Mouse (Mus musculus) MEL (cell line): ENCODE results near the gene Iqsec1.

ENCODE experiments used
- CTCF ChIP-seq, 3 experiments: IDR thresholded peaks in 2 of 3; conservative IDR thresholded peaks in 1 of 3; 2 replicates each; pipeline ENCODE4 v1.5.1; 2011 to 2012; ENCODE audit warnings: low read length in 3 of 3, low read depth in 2 of 3, mild to moderate bottlenecking in 2 of 3, improper control_type of control experiment in 1 of 3, inconsistent platforms in 1 of 3, mixed read lengths in 1 of 3, moderate library complexity in 1 of 3; ENCODE audit not compliant: control insufficient read depth in 1 of 3, insufficient read depth in 1 of 3, poor library complexity in 1 of 3, severe bottlenecking in 1 of 3
- EP300 ChIP-seq, 2 experiments: IDR thresholded peaks; 2 replicates each; pipeline ENCODE4 v1.6.1; 2011; ENCODE audit warnings: improper control_type of control experiment in 2 of 2, low read length in 2 of 2, low read depth in 1 of 2, mild to moderate bottlenecking in 1 of 2
- POLR2A ChIP-seq, 2 experiments: IDR thresholded peaks; 2 replicates each; pipeline ENCODE4 v1.6.1; 2011 to 2012; ENCODE audit warnings: low read length in 2 of 2, mild to moderate bottlenecking in 2 of 2, control low read depth in 1 of 2, improper control_type of control experiment in 1 of 2, low read depth in 1 of 2, moderate library complexity in 1 of 2; ENCODE audit not compliant: control insufficient read depth in 1 of 2, insufficient read depth in 1 of 2, poor library complexity in 1 of 2

DNA sequence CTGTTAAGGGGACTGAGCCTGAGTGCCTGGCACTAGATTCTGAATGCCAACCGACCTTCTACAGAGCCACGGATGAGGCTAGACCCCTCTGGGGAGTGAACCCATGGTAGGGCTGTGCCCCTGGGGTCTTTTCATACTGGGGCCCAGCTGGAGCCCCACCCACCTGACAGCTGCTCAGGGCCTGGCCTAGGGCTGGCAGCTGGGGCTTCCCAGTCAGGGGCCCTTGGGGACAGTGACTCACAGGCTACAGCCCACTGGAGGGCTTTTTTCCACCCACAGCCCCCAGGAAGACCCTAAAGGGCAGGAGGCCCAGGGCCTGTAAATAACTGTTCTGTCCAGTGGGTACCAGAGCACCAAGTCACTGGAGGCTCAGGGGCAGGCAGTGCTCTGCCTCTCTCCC lies 223.7 kb downstream of the Iqsec1 start:
- TF ChIP-seq CTCF (IDR thresholded peaks at IDR 0.05 in 2 of 3, conservative IDR thresholded peaks at IDR 0.05 in 1 of 3; ENCODE audit: control insufficient read depth in 1 of 3, insufficient read depth in 1 of 3, low read depth in 2 of 3, low read length in 3 of 3, poor library complexity in 1 of 3, severe bottlenecking in 1 of 3) = no peak
- TF ChIP-seq POLR2A (IDR thresholded peaks at IDR 0.05; ENCODE audit: control insufficient read depth in 1 of 2, insufficient read depth in 1 of 2, low read depth in 1 of 2, low read length in 2 of 2, poor library complexity in 1 of 2) = no peak
- no peak for TF ChIP-seq EP300 (IDR thresholded peaks at IDR 0.05; ENCODE audit: low read depth in 1 of 2, low read length in 2 of 2)
